Mouse (Mus musculus) myocyte (in vitro differentiated cells): ENCODE measurements around the gene Spi1.

Experiments used
- CEBPB ChIP-seq: IDR thresholded peaks from 2 replicates; pipeline ENCODE4 v1.6.1; 2011; ENCODE audit warnings: mild to moderate bottlenecking, moderate library complexity; ENCODE audit not compliant: poor library complexity, insufficient read depth, severe bottlenecking
- E2F4 ChIP-seq: IDR thresholded peaks from one replicate; pipeline ENCODE4 v1.6.1; 2011; ENCODE audit warnings: mild to moderate bottlenecking, control low read depth, moderate library complexity; ENCODE audit not compliant: insufficient read depth
- MAX ChIP-seq: IDR thresholded peaks from one replicate; pipeline ENCODE4 v1.6.1; 2011; ENCODE audit warnings: low read depth, mild to moderate bottlenecking, control low read depth
- MYOD1 ChIP-seq, 3 experiments: IDR thresholded peaks; one replicate each; pipeline ENCODE4 v1.6.1; 2011; ENCODE audit warnings: control low read depth in 2 of 3, low read depth in 2 of 3, mild to moderate bottlenecking in 2 of 3, moderate library complexity in 1 of 3; ENCODE audit not compliant: insufficient read length in 2 of 3, control insufficient read depth in 1 of 3
- MYOG ChIP-seq, 3 experiments: IDR thresholded peaks; one replicate each; pipeline ENCODE4 v1.6.1; 2011; ENCODE audit warnings: control low read depth in 2 of 3, low read depth in 2 of 3, mild to moderate bottlenecking in 2 of 3; ENCODE audit not compliant: insufficient read length in 2 of 3, control insufficient read depth in 1 of 3, insufficient read depth in 1 of 3
- POLR2A ChIP-seq: IDR thresholded peaks from one replicate; pipeline ENCODE4 v1.6.1; 2011; ENCODE audit warnings: low read depth, mild to moderate bottlenecking, control low read depth, moderate library complexity; ENCODE audit not compliant: insufficient read length
- POLR2AphosphoS2 ChIP-seq: IDR thresholded peaks from one replicate; pipeline ENCODE4 v1.6.1; 2011; ENCODE audit warnings: low read depth, control low read depth; ENCODE audit not compliant: insufficient read length
- REST ChIP-seq: IDR thresholded peaks from one replicate; pipeline ENCODE4 v1.6.1; 2011; ENCODE audit warnings: mild to moderate bottlenecking, control low read depth, moderate library complexity; ENCODE audit not compliant: insufficient read depth, insufficient read length
- SRF ChIP-seq: IDR thresholded peaks from one replicate; pipeline ENCODE4 v1.6.1; 2011; ENCODE audit warnings: low read depth; ENCODE audit not compliant: control insufficient read depth, insufficient read length
- TCF12 ChIP-seq: IDR thresholded peaks from one replicate; pipeline ENCODE4 v1.6.1; 2011; ENCODE audit warnings: mild to moderate bottlenecking, control low read depth; ENCODE audit not compliant: poor library complexity, insufficient read depth, severe bottlenecking
- TCF3 ChIP-seq: IDR thresholded peaks from one replicate; pipeline ENCODE4 v1.6.1; 2011; ENCODE audit warnings: low read depth, control low read depth; ENCODE audit not compliant: insufficient read length
- USF1 ChIP-seq: IDR thresholded peaks from one replicate; pipeline ENCODE4 v1.6.1; 2011; ENCODE audit warnings: low read depth, mild to moderate bottlenecking, control low read depth, moderate library complexity

DNA sequence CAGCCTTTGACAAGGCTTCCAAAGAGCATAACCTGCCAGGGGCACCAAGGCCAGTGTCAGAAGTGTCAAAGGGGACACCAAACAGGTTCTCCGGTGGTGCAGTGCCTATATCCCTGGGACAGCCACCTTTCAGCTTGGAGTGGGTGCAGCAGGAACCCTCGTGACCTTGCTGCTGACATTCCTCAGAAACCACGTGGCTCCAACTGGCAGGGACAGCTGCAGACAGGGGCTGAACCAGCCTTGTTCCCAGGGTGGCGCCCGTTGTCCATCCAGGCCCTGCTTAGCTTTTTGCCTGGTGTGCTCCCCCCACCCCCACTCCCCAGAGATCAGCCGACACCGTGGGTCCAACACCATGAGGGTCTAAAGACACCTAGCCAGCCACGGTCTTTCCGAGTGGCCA lies 46.8 kb upstream of the Spi1 start, which contains the start of gene Rapsn:
- peak; percentile 84 to 98 (median 92) for TF ChIP-seq MYOG (IDR thresholded peaks at IDR 0.05; ENCODE audit: control insufficient read depth in 1 of 3, insufficient read depth in 1 of 3, insufficient read length in 2 of 3, low read depth in 2 of 3)
- TF ChIP-seq MYOD1 (IDR thresholded peaks at IDR 0.05; ENCODE audit: control insufficient read depth in 1 of 3, insufficient read length in 2 of 3, low read depth in 2 of 3) = peak; percentile 99 to 100 (median 100)
- peak; percentile 84 for TF ChIP-seq POLR2AphosphoS2
- peak; percentile 68 for TF ChIP-seq POLR2A
- TF ChIP-seq E2F4 = no peak
- TF ChIP-seq TCF3 = peak; percentile 97
- peak; percentile 96 for TF ChIP-seq USF1
- TF ChIP-seq REST = peak; percentile 26
- peak; percentile 93 for TF ChIP-seq TCF12
- no peak for TF ChIP-seq SRF
- TF ChIP-seq MAX = no peak
- TF ChIP-seq CEBPB = no peak
